Mouse (Mus musculus) stomach, embryonic 16.5 days (tissue): ENCODE results near the gene Bckdk. TPM values are rescaled to one million over a fixed set of nuclear protein-coding genes. Genes with fewer than 3 reads are reported as not detected.
A peak's percentile ranks its signal among the peaks of the same experiment; 100 is the strongest.

Experiments used
- ATAC-seq: fragments of 200-750 bp; cut with Nextera tagmentation; 2 replicates; pipeline ENCODE4 v1.8.0; 2017; ENCODE audit warnings: moderate number of reproducible peaks, moderate TSS enrichment; ENCODE audit not compliant: insufficient read depth, low FRiP score
- H3K27ac ChIP-seq: fragments of 300-500 bp; sonication (generic); 2 replicates; pipeline ENCODE4 v1.5.1; 2014; ENCODE audit warnings: low read length
- H3K27me3 ChIP-seq: fragments of 300-500 bp; sonication (generic); 2 replicates; pipeline ENCODE4 v1.6.1; 2014; ENCODE audit warnings: low read length, control low read depth, mixed read lengths; ENCODE audit not compliant: control insufficient read depth, insufficient read depth
- H3K36me3 ChIP-seq: fragments of 300-500 bp; sonication (generic); 2 replicates; pipeline ENCODE4 v1.6.1; 2014; ENCODE audit warnings: low read length; ENCODE audit not compliant: control insufficient read depth, insufficient read depth
- H3K4me1 ChIP-seq: fragments of 300-500 bp; sonication (generic); 2 replicates; pipeline ENCODE4 v1.6.1; 2014; ENCODE audit warnings: low read length, control low read depth, mixed read lengths; ENCODE audit not compliant: control insufficient read depth, insufficient read depth
- H3K4me2 ChIP-seq: fragments of 300-500 bp; sonication (generic); 2 replicates; pipeline ENCODE4 v1.6.1; 2014; ENCODE audit warnings: low read depth, low read length, mixed read lengths
- H3K4me3 ChIP-seq: fragments of 300-500 bp; sonication (generic); replicated peaks from 2 replicates; pipeline ENCODE4 v1.5.1; 2014; ENCODE audit warnings: mild to moderate bottlenecking, low read length
- H3K9ac ChIP-seq: fragments of 300-500 bp; sonication (generic); 2 replicates; pipeline ENCODE4 v1.6.1; 2014; ENCODE audit warnings: low read length
- H3K9me3 ChIP-seq: fragments of 300-500 bp; sonication (generic); replicated peaks from 2 replicates; pipeline ENCODE4 v1.6.1; 2016; ENCODE audit warnings: low read length, control low read depth; ENCODE audit not compliant: control insufficient read depth
- whole genome bisulfite sequencing: fragments of 180-500 bp; shearing (Covaris S2); extraction: QIAGEN DNeasy Blood & Tissue Kit; methylation state at CpG from one replicate; pipeline ENCODE4 v1.1.7; 2014; 5-methylcytosine and 5-hydroxymethylcytosine counted together
- polyA plus RNA-seq: library from polyadenylated mRNA; unstranded; fragments of >200 nt; fragmentation: Nextera tagmentation; extraction: Ambion mirVana; gene quantifications from 2 replicates; pipeline ENCODE4 v1.2.1, GENCODE M21; 2015

Bckdk gene
- polyA plus RNA-seq, result 134 and 148 TPM in 2 replicates

GRCm38 (mm10) chr7:127903971-127904796, at the start of gene Bckdk:
TSS of gene Bckdk (plus strand) at chr7:127904082.
- peak within 1 kb of the TSS; percentile 93 for H3K9ac ChIP-seq
- peaks cover 26% of the 10 kb centered on the region for H3K36me3 ChIP-seq
- H3K9me3 ChIP-seq, result no peaks in the 10 kb centered on the region
- peak; percentile 92 for ATAC-seq
- peak within 1 kb of the TSS; percentile 59 for H3K27ac ChIP-seq
- no peaks in the 10 kb centered on the region for H3K27me3 ChIP-seq
- H3K4me3 ChIP-seq, result peak within 1 kb of the TSS; percentile 61
- WGBS, result 6% methylated on average over 38 of the region's 38 CpGs
- peak within 1 kb of the TSS; percentile 89 for H3K4me2 ChIP-seq
- H3K4me1 ChIP-seq, result peaks cover 9% of the 10 kb centered on the region

- Histone ChIP-seq H3K9me3 (no peaks in the 10 kb centered on the region), H3K4me3 (no peak overlapping the region), H3K27me3 (no peaks in the 10 kb centered on the region), H3K9ac (no peak overlapping the region), H3K4me2 (no peak overlapping the region), H3K27ac (no peak overlapping the region), H3K4me1 (no peaks in the 10 kb centered on the region), H3K36me3 (no peaks in the 10 kb centered on the region)
- 83% methylated on average over 6 of the region's 6 CpGs for WGBS
- ATAC-seq, result no peak
Measured at GRCm38 (mm10) chr7:127858258-127858657, 45.6 kb upstream of the Bckdk start.

- no peaks in the 10 kb centered on the region for H3K9me3 ChIP-seq
- no peak overlapping the region for H3K9ac ChIP-seq
- peaks cover 5% of the 10 kb centered on the region; the same call in 1 of the 2 replicates for H3K4me1 ChIP-seq
- H3K27me3 ChIP-seq, result no peaks in the 10 kb centered on the region
- H3K4me3 ChIP-seq, result no peak overlapping the region
- ATAC-seq, result no peak
- no peak overlapping the region for H3K27ac ChIP-seq
- peaks cover 9% of the 10 kb centered on the region; the same call in 1 of the 2 replicates for H3K36me3 ChIP-seq
- H3K4me2 ChIP-seq, result no peak overlapping the region
- WGBS, result 92% methylated on average over 12 of the region's 12 CpGs
Measured at GRCm38 (mm10) chr7:127866434-127866833, 37.4 kb upstream of the Bckdk start.

- no peak for ATAC-seq
- Histone ChIP-seq H3K27me3 (no peaks in the 10 kb centered on the region), H3K9me3 (no peaks in the 10 kb centered on the region), H3K4me3 (no peak overlapping the region), H3K27ac (no peak overlapping the region), H3K4me1 (peaks cover 5% of the 10 kb centered on the region; the same call in 1 of the 2 replicates), H3K4me2 (no peak overlapping the region), H3K9ac (no peak overlapping the region), H3K36me3 (peaks cover 9% of the 10 kb centered on the region; the same call in 1 of the 2 replicates)
- 93% methylated on average over 18 of the region's 18 CpGs for WGBS
Measured at GRCm38 (mm10) chr7:127867641-127868040, 36.2 kb upstream of the Bckdk start.

- Histone ChIP-seq H3K4me2 (no peak overlapping the region), H3K4me1 (peaks cover 9% of the 10 kb centered on the region), H3K4me3 (no peak overlapping the region), H3K27ac (peak overlapping the region; percentile 34; the same call in 1 of the 2 replicates), H3K36me3 (peaks cover 9% of the 10 kb centered on the region; the same call in 1 of the 2 replicates), H3K9ac (no peak overlapping the region), H3K27me3 (no peaks in the 10 kb centered on the region), H3K9me3 (no peaks in the 10 kb centered on the region)
- peak; percentile 49; the same call in 1 of the 2 replicates for ATAC-seq
- WGBS, result 38% methylated on average over 3 of the region's 3 CpGs
Measured at GRCm38 (mm10) chr7:127869149-127869810, 34.6 kb upstream of the Bckdk start.

- ATAC-seq, result no peak
- WGBS, result 75% methylated on average over 5 of the region's 5 CpGs
- no peak overlapping the region for H3K4me3 ChIP-seq
Measured at GRCm38 (mm10) chr7:127870136-127870821, 33.6 kb upstream of the Bckdk start.

GRCm38 (mm10) chr7:127874812-127875626, 28.9 kb upstream of the Bckdk start:
- Histone ChIP-seq H3K9ac (peak overlapping the region; percentile 95), H3K4me3 (peak overlapping the region; percentile 96), H3K4me2 (peak overlapping the region; percentile 85), H3K9me3 (no peaks in the 10 kb centered on the region), H3K36me3 (peaks cover 16% of the 10 kb centered on the region), H3K27me3 (no peaks in the 10 kb centered on the region), H3K4me1 (peaks cover 17% of the 10 kb centered on the region), H3K27ac (peak overlapping the region; percentile 98)
- ATAC-seq, result no peak
- WGBS, result 3% methylated on average over 20 of the region's 20 CpGs

More at GRCm38 (mm10) chr7:127870136-127870821, 33.6 kb upstream of the Bckdk start:
- Histone ChIP-seq H3K9ac (no peak overlapping the region), H3K4me2 (no peak overlapping the region), H3K27ac (no peak overlapping the region), H3K9me3 (no peaks in the 10 kb centered on the region), H3K36me3 (peaks cover 9% of the 10 kb centered on the region; the same call in 1 of the 2 replicates), H3K27me3 (no peaks in the 10 kb centered on the region), H3K4me1 (peaks cover 13% of the 10 kb centered on the region)

- H3K9ac ChIP-seq, result peak overlapping the region; percentile 95
- ATAC-seq, result peak; percentile 93
- no peaks in the 10 kb centered on the region for H3K9me3 ChIP-seq
- peak overlapping the region; percentile 96 for H3K4me3 ChIP-seq
- H3K4me1 ChIP-seq, result peaks cover 17% of the 10 kb centered on the region
- H3K27ac ChIP-seq, result peak overlapping the region; percentile 98
- peaks cover 22% of the 10 kb centered on the region for H3K36me3 ChIP-seq
- no peaks in the 10 kb centered on the region for H3K27me3 ChIP-seq
- under 1% methylated on average over 41 of the region's 43 CpGs for WGBS
- peak overlapping the region; percentile 85 for H3K4me2 ChIP-seq
Measured at GRCm38 (mm10) chr7:127875627-127876001, 28.3 kb upstream of the Bckdk start.
